Mouse (Mus musculus) cerebellum, adult 2 months (tissue): Measurements from ENCODE around the gene Slc25a48. TPM values are rescaled to one million over a fixed set of nuclear protein-coding genes. Genes with fewer than 3 reads are reported as not detected.

Source experiments
- DNase-seq, 2 experiments: peaks; one replicate each; pipeline ENCODE4 v3.0.0; 2021
- H3K27ac ChIP-seq: fragments of 200-500 bp; 2 replicates; pipeline ENCODE4 v1.5.1; 2012; ENCODE audit warnings: low read length, control low read depth, inconsistent platforms; ENCODE audit not compliant: insufficient read depth
- H3K27me3 ChIP-seq: fragments of 200-500 bp; 2 replicates; pipeline ENCODE4 v1.6.1; 2012; ENCODE audit warnings: inconsistent platforms, mild to moderate bottlenecking, low read length, moderate library complexity; ENCODE audit not compliant: control insufficient read depth, insufficient read depth
- H3K4me1 ChIP-seq: fragments of 200-500 bp; 2 replicates; pipeline ENCODE4 v1.6.1; 2011; ENCODE audit warnings: low read length; ENCODE audit not compliant: control insufficient read depth, insufficient read depth
- H3K4me3 ChIP-seq: fragments of 200-500 bp; replicated peaks from 2 replicates; pipeline ENCODE3; 2011; ENCODE audit warnings: mild to moderate bottlenecking, low read depth, low read length, control low read depth; ENCODE audit not compliant: insufficient read depth
- CTCF ChIP-seq: fragments of 200-500 bp; IDR thresholded peaks from 2 replicates; pipeline ENCODE4 v1.5.1; 2011; ENCODE audit warnings: low read depth, mild to moderate bottlenecking, control low read depth, low read length, moderate library complexity, borderline replicate concordance; ENCODE audit not compliant: insufficient read depth
- POLR2A ChIP-seq: fragments of 200-500 bp; IDR thresholded peaks from 2 replicates; pipeline ENCODE4 v1.6.1; 2011; ENCODE audit warnings: low read length, control low read depth, borderline replicate concordance; ENCODE audit not compliant: insufficient read depth
- WGBS: fragments of 180-500 bp; shearing (Covaris S2); methylation state at CpG from one replicate; pipeline ENCODE4 v1.1.7; 2018; 5-methylcytosine and 5-hydroxymethylcytosine counted together
- polyA plus RNA-seq: library from polyadenylated mRNA; depleted of rRNA; stranded (reverse); fragments of >200 nt; gene quantifications from 2 replicates; pipeline ENCODE4 v1.2.3, GENCODE M21; 2012

The Slc25a48 gene
- polyA plus RNA-seq, 1 experiment, result 0.34 TPM

- Histone ChIP-seq H3K4me1 (peaks cover 12% of the 10 kb centered on the region), H3K27me3 (no peaks in the 10 kb centered on the region), H3K27ac (no peak overlapping the region), H3K4me3 (no peak overlapping the region)
- no peak for TF ChIP-seq CTCF
- WGBS, result 78% methylated on average over 9 of the region's 9 CpGs
- no peak for DNase-seq
Observed at GRCm38 (mm10) chr13:56434311-56434751, 3.8 kb upstream of the Slc25a48 start.

GRCm38 (mm10) chr13:56435615-56436287, 2.4 kb upstream of the Slc25a48 start:
- WGBS, result 73% methylated on average over 10 of the region's 10 CpGs
- Histone ChIP-seq H3K4me3 (no peak overlapping the region), H3K4me1 (peaks cover 12% of the 10 kb centered on the region), H3K27ac (no peak overlapping the region), H3K27me3 (no peaks in the 10 kb centered on the region)
- DNase-seq, result no peak
- TF ChIP-seq POLR2A (no peak), CTCF (peak; percentile 20; the same call in 1 of the 2 replicates)

DNA sequence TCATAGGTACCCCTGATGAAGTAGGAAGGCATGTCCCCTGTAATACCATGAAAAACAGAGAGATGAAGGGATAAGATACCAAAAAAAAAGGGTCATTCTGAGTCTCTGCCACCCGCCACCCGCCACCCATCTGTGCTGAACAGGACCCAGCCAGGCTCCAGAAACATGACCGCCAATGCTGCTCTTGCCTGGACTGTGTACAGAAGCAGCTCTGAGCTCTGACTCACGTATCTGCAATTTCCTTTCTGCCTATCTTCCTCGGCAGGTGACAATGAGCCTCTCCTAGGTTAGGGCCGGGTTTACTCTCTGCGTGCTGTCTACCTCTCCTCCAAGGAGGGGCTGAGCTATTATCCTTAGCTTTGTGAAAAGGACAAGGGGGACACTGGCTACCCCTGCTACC, 5.3 kb downstream of the Slc25a48 start:
- Histone ChIP-seq H3K27ac (no peak overlapping the region), H3K4me1 (no peaks in the 10 kb centered on the region), H3K4me3 (no peak overlapping the region), H3K27me3 (no peaks in the 10 kb centered on the region)
- TF ChIP-seq CTCF (no peak), POLR2A (no peak)
- 68% methylated on average over 7 of the region's 7 CpGs for WGBS
- DNase-seq, result no peak

GRCm38 (mm10) chr13:56444112-56444511, 6.0 kb downstream of the Slc25a48 start:
- H3K27ac ChIP-seq, result no peak overlapping the region
- DNase-seq, result no peak
- H3K4me1 ChIP-seq, result peaks cover 5% of the 10 kb centered on the region
- TF ChIP-seq POLR2A (no peak), CTCF (no peak)
- 94% methylated on average over 3 of the region's 3 CpGs for WGBS
- no peaks in the 10 kb centered on the region for H3K27me3 ChIP-seq
- no peak overlapping the region for H3K4me3 ChIP-seq

- no peak overlapping the region for H3K4me3 ChIP-seq
- TF ChIP-seq CTCF (no peak), POLR2A (no peak)
- no peaks in the 10 kb centered on the region for H3K27me3 ChIP-seq
- H3K4me1 ChIP-seq, result peaks cover 9% of the 10 kb centered on the region
- H3K27ac ChIP-seq, result no peak overlapping the region
- no peak for DNase-seq
- 88% methylated on average over 6 of the region's 6 CpGs for WGBS
Observed at GRCm38 (mm10) chr13:56444996-56445395, 6.8 kb downstream of the Slc25a48 start.

GRCm38 (mm10) chr13:56449239-56450030, 11.3 kb downstream of the Slc25a48 start:
- Histone ChIP-seq H3K4me1 (peaks cover 13% of the 10 kb centered on the region), H3K4me3 (no peak overlapping the region), H3K27ac (no peak overlapping the region), H3K27me3 (no peaks in the 10 kb centered on the region)
- peak; percentile 53 to 64 for DNase-seq
- WGBS, result 16% methylated on average over 10 of the region's 10 CpGs
- TF ChIP-seq CTCF (no peak), POLR2A (no peak)

DNA sequence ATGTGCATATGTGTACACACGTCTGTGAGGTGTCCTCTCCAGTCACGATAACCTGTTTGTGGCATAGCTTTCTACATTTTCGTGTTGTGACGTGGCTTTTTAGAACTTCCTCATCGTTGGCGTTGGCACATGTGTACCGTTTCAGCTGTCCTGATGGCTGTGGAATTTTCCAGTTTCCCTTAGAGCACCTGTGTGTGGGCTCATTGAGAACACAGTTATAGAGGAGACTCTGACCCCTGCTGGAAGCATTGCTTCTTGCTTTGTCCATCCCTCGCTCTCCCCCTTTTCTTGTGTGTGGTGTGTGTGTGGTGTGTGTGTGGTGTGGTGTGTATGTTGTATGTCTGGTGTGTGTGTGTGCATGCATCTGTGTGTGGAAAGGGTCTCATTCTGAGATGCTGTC, 11.9 kb downstream of the Slc25a48 start:
- no peak overlapping the region for H3K4me3 ChIP-seq
- 32% methylated on average over 8 of the region's 8 CpGs for WGBS
- H3K27me3 ChIP-seq, result no peaks in the 10 kb centered on the region
- DNase-seq, result no peak
- no peak overlapping the region for H3K27ac ChIP-seq
- TF ChIP-seq CTCF (peak; percentile 38; the same call in 1 of the 2 replicates), POLR2A (no peak)
- H3K4me1 ChIP-seq, result peaks cover 13% of the 10 kb centered on the region

DNA sequence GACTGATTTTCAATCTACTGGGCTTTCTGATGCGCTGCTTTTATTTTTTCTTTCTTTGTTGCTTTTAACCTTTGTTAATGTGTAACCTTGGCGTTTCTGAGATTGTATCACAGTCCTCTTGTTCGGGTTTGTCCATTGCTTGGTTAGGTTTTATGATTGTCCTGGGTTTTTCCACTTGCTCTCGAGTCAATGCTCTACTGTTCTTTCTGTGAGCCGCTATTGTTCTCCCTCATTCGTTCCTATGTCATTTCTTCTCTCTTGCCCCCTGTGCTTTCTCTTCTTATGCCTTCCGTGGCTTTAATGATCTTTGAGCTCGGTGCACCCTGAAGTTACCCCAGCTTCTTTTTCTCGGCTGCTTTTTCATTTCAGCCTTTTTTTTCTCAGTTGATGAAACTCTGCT, 19.8 kb downstream of the Slc25a48 start:
- H3K27me3 ChIP-seq, result no peaks in the 10 kb centered on the region; the same call in 1 of the 2 replicates
- H3K4me3 ChIP-seq, result no peak overlapping the region
- H3K27ac ChIP-seq, result no peak overlapping the region; the same call in 1 of the 2 replicates
- TF ChIP-seq POLR2A (no peak), CTCF (no peak)
- DNase-seq, result no peak
- no peaks in the 10 kb centered on the region for H3K4me1 ChIP-seq
- WGBS, result 46% methylated on average over 9 of the region's 9 CpGs
